Mouse (Mus musculus) midbrain, embryonic 11.5 days (tissue): ENCODE measurements around the gene Dis3l. TPM values are rescaled to one million over a fixed set of nuclear protein-coding genes. Genes with fewer than 3 reads are reported as not detected.

Experiments used
- ATAC-seq: fragments of 200-750 bp; cut with Nextera tagmentation; 2 replicates; pipeline ENCODE4 v1.8.0; 2017; ENCODE audit warnings: moderate TSS enrichment, moderate library complexity; ENCODE audit not compliant: low FRiP score
- DNase-seq: peaks from one replicate; pipeline ENCODE4 v3.0.0; 2015; ENCODE audit warnings: low spot score; ENCODE audit errors: missing footprints
- H3K27ac ChIP-seq: fragments of 300-500 bp; sonication (generic); 2 replicates; pipeline ENCODE4 v1.5.1; 2014; ENCODE audit warnings: low read depth, low read length
- H3K27me3 ChIP-seq: fragments of 300-500 bp; sonication (generic); 2 replicates; pipeline ENCODE4 v1.6.1; 2014; ENCODE audit warnings: mild to moderate bottlenecking, low read length, moderate library complexity, mixed read lengths; ENCODE audit not compliant: control insufficient read depth, insufficient read depth
- H3K36me3 ChIP-seq: fragments of 300-500 bp; sonication (generic); 2 replicates; pipeline ENCODE4 v1.6.1; 2014; ENCODE audit warnings: mild to moderate bottlenecking, low read length, moderate library complexity, mixed read lengths; ENCODE audit not compliant: control insufficient read depth, insufficient read depth
- H3K4me1 ChIP-seq: fragments of 300-500 bp; sonication (generic); 2 replicates; pipeline ENCODE4 v1.6.1; 2014; ENCODE audit warnings: low read length; ENCODE audit not compliant: control insufficient read depth, insufficient read depth
- H3K4me2 ChIP-seq: fragments of 300-500 bp; sonication (generic); 2 replicates; pipeline ENCODE4 v1.6.1; 2014; ENCODE audit warnings: mild to moderate bottlenecking, moderate library complexity
- H3K4me3 ChIP-seq: fragments of 300-500 bp; sonication (generic); 2 replicates; pipeline ENCODE4 v1.5.1; 2014; ENCODE audit warnings: low read depth, low read length
- H3K9ac ChIP-seq: fragments of 300-500 bp; sonication (generic); 2 replicates; pipeline ENCODE4 v1.6.1; 2014; ENCODE audit warnings: low read length
- H3K9me3 ChIP-seq: fragments of 300-500 bp; sonication (generic); 2 replicates; pipeline ENCODE4 v1.6.1; 2016; ENCODE audit warnings: low read length; ENCODE audit not compliant: control insufficient read depth
- WGBS: fragments of 180-500 bp; shearing (Covaris S2); extraction: QIAGEN DNeasy Blood & Tissue Kit; methylation state at CpG from one replicate; pipeline ENCODE4 v1.1.7; 2014; 5-methylcytosine and 5-hydroxymethylcytosine counted together
- polyA plus RNA-seq: library from polyadenylated mRNA; unstranded; fragments of >200 nt; fragmentation: Nextera tagmentation; extraction: Ambion mirVana; gene quantifications from 2 replicates; pipeline ENCODE4 v1.2.1, GENCODE M21; 2014

The Dis3l gene
- 26.5 and 27.1 TPM in 2 replicates for polyA plus RNA-seq

DNA sequence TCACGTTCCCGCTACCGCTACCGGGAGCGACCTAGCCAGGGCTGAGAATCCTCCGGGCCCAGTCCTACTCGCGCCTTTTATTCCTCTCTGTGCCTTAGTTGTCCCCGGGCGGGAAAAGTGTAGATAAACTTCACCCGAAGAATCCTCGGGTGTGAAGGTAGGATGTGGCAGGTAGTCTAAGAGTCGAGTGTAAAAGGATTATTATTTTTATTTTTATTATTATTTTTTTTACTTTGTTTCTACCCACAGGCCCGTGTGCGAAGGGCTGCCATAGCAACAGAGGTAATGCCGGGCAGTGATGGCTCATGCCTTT lies at the start of gene Dis3l:
TSS of gene Dis3l (minus strand) at position 35 of the 313 bp plus-strand sequence.
- Histone ChIP-seq H3K4me3 (peak within 1 kb of the TSS; percentile 55), H3K4me2 (peak within 1 kb of the TSS; percentile 78), H3K4me1 (peaks cover 8% of the 10 kb centered on the region), H3K9ac (peak within 1 kb of the TSS; percentile 100), H3K9me3 (no peaks in the 10 kb centered on the region), H3K27ac (peak within 1 kb of the TSS; percentile 99), H3K36me3 (no peaks in the 10 kb centered on the region), H3K27me3 (no peaks in the 10 kb centered on the region)
- 19% methylated on average over 16 of the region's 16 CpGs for WGBS
- DNase-seq (no peak), ATAC-seq (no peak)

GRCm38 (mm10) chr9:64389576-64390292 lies 48.6 kb upstream of the Dis3l start:
- DNase-seq, result no peak
- no peak overlapping the region for H3K9ac ChIP-seq
- no peak overlapping the region for H3K4me3 ChIP-seq
- ATAC-seq, result no peak
- no peak overlapping the region for H3K4me2 ChIP-seq
- no peaks in the 10 kb centered on the region for H3K36me3 ChIP-seq
- peaks cover 16% of the 10 kb centered on the region for H3K4me1 ChIP-seq
- H3K9me3 ChIP-seq, result no peaks in the 10 kb centered on the region
- no peak overlapping the region for H3K27ac ChIP-seq
- WGBS, result 79% methylated on average over 7 of the region's 7 CpGs
- peaks cover 34% of the 10 kb centered on the region for H3K27me3 ChIP-seq

DNA sequence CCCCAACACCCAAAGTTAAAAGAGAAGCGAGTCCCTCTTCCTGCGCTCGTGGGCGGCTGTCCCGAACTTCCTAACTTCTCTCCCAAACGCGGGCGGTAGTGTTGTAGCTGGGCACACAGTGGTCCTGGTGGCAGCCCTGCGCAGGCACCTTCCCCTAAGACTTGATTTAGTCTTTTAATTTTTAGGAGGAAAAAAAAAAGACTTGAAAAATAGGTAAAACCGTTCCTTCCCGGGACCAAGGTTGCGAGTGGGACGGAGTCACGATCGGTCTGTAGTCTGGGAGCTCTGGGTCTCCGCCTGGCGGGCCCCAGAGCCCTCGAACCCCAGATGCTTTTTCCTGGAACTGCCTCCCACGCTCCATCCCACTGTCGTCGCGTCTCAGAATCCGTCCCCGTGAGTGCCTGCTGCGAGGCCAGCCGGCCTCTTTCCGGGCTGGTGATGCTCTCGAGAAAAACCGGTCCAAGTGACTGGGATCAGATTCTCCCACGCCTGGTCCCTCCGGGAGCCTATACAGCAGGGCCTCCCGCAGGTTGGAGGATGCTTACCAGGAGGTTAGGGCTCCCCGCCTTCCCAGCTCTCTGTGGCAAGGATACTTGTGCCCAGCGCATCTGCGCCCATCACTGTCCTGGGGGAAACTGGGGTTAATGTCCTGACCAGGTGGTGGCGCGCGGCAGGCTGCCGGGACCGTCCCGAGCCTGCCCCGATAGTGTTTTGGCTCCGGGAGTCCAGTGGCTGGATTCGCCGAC lies 45.6 kb upstream of the Dis3l start:
- H3K9me3 ChIP-seq, result no peaks in the 10 kb centered on the region
- peak overlapping the region; percentile 99 for H3K4me2 ChIP-seq
- H3K9ac ChIP-seq, result peak overlapping the region; percentile 67
- H3K4me1 ChIP-seq, result peaks cover 16% of the 10 kb centered on the region
- peaks cover 45% of the 10 kb centered on the region for H3K27me3 ChIP-seq
- H3K36me3 ChIP-seq, result no peaks in the 10 kb centered on the region
- ATAC-seq (no peak), DNase-seq (peak; percentile 95)
- H3K27ac ChIP-seq, result no peak overlapping the region
- 1% methylated on average over 44 of the region's 45 CpGs for WGBS
- peak overlapping the region; percentile 61 for H3K4me3 ChIP-seq

DNA sequence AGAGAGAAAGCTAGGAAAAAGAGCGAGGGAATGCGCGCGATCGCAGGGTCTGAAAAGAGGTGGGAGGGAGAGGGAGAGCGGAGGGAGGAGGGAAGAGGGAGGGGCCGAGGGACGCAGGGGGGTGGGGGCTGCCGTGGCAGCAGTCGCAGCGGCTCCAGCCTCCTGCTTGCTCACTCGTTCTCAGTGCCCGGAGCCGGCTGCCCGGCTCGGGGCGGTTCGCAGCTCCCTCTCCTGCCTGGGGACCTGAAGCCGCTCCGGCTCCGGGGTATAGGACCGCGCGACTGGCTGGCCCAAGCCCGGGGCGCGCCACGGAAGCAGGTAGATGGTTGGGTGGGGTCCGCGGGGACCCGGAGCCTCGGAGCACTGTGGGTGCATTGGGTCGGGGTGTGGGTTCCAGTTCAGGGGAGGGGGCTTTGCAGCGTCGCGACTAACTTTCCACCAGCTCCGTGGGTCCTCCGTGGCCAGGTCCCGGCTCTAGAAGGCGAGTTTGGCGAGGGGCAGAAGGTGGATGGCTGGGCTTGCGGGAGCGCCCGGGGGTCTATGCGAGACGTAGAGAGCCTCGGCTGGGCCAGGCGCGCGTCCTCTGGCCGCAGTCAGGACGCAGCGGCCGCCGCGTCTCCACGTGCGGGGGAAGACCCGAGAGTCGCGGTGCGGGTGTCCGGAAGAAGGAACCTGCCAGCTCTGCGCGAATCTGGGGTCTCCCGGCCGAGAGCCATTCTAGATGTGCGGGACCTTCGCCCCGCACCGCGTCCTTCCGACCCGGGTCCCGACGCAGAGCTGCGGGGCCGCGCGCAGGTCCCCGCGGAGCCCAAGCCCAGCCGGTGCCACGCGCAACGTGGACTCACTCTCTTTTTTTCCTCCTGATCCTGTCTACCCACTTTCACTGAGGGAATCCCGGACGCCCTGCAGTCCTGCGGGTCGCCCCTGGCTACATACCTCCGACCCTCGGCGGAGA lies 44.7 kb upstream of the Dis3l start, which contains the start of gene Megf11:
TSS of gene Megf11 (plus strand) at position 116 of the 955 bp plus-strand sequence.
- Histone ChIP-seq H3K27ac (no peak within 1 kb of the TSS), H3K27me3 (peaks cover 45% of the 10 kb centered on the region), H3K9ac (peak within 1 kb of the TSS; percentile 67), H3K9me3 (no peaks in the 10 kb centered on the region), H3K4me2 (peak within 1 kb of the TSS; percentile 99), H3K4me3 (peak within 1 kb of the TSS; percentile 61), H3K36me3 (no peaks in the 10 kb centered on the region), H3K4me1 (peaks cover 16% of the 10 kb centered on the region)
- WGBS, result under 1% methylated on average over 76 of the region's 93 CpGs
- DNase-seq (peak; percentile 95), ATAC-seq (peak; percentile 72)

DNA sequence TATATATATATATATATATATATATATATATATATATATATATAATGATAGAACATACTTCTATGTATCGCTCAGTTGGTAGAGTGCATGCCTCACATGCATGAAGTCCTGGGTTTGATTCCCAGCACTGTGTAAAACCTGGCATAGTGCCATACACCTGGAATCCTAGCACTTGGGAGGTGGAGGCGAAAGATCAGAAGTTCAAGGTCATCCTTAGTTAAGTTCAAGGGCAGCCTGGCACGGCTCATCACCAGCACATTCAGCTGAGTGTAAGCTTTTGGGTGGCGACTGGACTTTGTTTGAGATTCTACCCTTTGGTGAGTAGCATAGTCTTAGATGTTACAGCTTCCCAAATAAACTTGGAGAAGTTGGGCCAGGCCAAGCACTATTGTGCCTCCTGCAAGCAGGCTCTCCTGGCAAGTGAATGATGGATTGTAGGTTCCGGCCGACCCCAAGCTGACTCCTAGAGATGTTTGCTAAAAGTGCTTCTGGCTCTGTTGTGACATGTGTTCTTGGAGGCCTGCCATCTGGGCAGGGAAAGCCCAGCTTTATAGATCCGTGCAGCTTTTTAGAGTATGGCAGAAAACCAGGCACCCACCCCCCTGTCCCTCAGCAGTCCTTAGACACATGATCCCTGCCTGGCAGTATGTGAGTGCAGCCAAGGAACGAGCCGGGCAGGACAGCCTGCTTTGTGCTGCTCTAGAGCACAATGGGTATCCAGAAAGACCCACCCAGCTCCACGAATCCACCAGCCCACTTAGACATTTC lies 42.1 kb upstream of the Dis3l start:
- DNase-seq (no peak), ATAC-seq (no peak)
- 66% methylated on average over 10 of the region's 10 CpGs for WGBS
- Histone ChIP-seq H3K9ac (no peak overlapping the region), H3K36me3 (no peaks in the 10 kb centered on the region), H3K27ac (no peak overlapping the region), H3K27me3 (peaks cover 42% of the 10 kb centered on the region), H3K4me3 (no peak overlapping the region), H3K9me3 (no peaks in the 10 kb centered on the region), H3K4me2 (no peak overlapping the region), H3K4me1 (peaks cover 16% of the 10 kb centered on the region)

DNA sequence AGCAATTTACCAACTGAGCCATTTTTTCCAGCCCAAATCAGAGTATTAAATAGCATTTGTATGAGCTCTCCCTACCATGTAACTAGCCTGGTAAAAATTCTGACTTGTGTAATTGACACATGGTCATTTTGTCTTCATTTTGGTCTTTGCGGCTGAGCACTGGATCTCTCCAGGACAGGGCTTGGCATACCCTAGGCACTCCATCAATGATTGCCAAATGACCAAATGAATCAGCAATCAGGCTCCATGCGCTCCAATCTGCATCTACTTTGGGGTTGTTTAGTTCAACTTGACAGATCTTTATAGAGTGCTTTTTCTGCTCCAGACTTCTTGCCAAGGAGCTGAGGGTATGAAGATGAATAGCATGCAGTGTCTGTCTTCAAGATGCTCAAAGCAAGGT lies 35.3 kb upstream of the Dis3l start:
- 95% methylated on average over 2 of the region's 2 CpGs for WGBS
- no peak overlapping the region for H3K27ac ChIP-seq
- ATAC-seq, result no peak
- no peak overlapping the region for H3K4me3 ChIP-seq
- H3K4me1 ChIP-seq, result no peaks in the 10 kb centered on the region; the same call in 1 of the 2 replicates
- H3K27me3 ChIP-seq, result no peaks in the 10 kb centered on the region
- H3K4me2 ChIP-seq, result no peak overlapping the region
- H3K36me3 ChIP-seq, result no peaks in the 10 kb centered on the region
- H3K9me3 ChIP-seq, result no peaks in the 10 kb centered on the region
- no peak overlapping the region for H3K9ac ChIP-seq
- no peak for DNase-seq

DNA sequence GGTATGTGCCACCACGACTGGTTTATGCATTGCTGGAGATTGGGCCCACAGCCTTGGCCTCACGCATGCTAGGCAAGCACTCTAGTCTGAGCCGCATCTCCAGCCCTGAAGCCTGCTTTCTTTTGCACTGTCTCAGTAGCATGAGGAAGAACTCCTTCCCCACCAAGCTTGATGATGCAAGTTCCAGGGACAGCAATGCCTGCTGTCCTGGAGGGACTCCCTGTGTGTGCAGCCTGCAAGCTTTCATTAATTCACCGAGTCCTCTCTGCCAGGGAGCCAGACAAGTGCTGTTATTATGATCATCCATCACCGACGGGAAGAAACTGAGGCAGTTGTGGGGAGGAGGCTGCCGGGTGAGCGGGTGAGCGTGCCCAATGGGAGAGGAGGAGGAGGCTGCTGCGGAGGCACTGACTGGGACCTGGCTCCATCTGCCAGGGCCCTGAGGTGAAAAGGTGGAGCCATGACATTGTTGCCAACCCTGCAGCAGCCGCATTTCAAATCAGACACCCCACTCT lies 30.3 kb upstream of the Dis3l start:
- Histone ChIP-seq H3K27me3 (no peaks in the 10 kb centered on the region), H3K9me3 (no peaks in the 10 kb centered on the region), H3K27ac (no peak overlapping the region), H3K36me3 (no peaks in the 10 kb centered on the region), H3K4me2 (no peak overlapping the region), H3K4me3 (no peak overlapping the region), H3K9ac (no peak overlapping the region), H3K4me1 (no peaks in the 10 kb centered on the region; the same call in 1 of the 2 replicates)
- DNase-seq (peak; percentile 73), ATAC-seq (no peak)
- WGBS, result 54% methylated on average over 11 of the region's 11 CpGs

DNA sequence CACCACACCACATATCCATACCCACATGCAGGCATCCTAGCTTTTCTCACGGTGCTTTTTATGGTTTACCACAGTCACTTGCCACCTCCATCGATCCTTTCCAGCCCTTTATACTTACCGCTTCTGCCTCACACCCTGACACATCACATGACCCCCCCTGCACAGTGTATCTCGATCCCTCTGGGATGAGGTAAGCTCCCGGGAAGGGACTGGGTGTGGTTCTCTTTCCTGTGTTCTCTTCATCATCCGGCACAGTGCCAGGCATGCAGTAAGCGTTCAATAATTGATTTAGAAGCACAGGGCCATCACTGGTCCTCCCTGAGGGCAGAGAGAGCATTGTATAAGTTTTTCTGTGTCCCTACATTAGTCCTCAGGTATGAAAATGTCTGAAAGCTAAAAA lies 28.8 kb upstream of the Dis3l start:
- Histone ChIP-seq H3K9ac (no peak overlapping the region), H3K4me3 (no peak overlapping the region), H3K9me3 (no peaks in the 10 kb centered on the region), H3K27me3 (no peaks in the 10 kb centered on the region), H3K36me3 (no peaks in the 10 kb centered on the region), H3K27ac (no peak overlapping the region), H3K4me1 (no peaks in the 10 kb centered on the region; the same call in 1 of the 2 replicates), H3K4me2 (no peak overlapping the region)
- WGBS, result 79% methylated on average over 7 of the region's 7 CpGs
- ATAC-seq (no peak), DNase-seq (peak; percentile 45)
